Mouse (Mus musculus): ENCODE results near the gene Rhbdf1.

The Rhbdf1 gene

DNA sequence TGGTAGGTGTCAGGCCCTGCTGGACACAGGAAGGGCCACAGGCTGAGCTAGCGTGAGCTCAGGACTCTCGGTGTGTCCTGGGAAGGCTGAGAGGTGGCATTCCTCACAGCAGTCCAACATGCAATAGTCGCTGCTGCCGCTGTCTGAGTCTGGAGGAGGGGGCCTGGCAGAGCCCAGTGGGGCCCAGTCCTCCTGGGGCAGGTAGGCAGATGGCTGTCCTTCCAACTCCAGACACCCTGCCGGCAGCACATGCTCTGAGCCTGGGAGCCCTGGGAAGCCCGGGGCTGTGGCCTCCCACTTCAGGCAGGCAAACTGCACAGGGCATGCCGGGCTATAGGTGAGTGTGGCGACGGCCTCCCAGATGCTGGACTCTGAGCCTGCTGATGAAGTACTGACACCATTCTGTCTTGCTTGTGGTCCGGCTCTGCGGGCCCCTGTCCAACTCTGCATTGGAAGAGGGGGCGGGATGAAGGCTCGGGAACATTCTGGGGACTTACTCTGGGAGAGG lies 31.4 kb downstream of the Rhbdf1 start:
- no peak for DNase-seq (ENCODE audit: low spot score in 2 of 2)

DNA sequence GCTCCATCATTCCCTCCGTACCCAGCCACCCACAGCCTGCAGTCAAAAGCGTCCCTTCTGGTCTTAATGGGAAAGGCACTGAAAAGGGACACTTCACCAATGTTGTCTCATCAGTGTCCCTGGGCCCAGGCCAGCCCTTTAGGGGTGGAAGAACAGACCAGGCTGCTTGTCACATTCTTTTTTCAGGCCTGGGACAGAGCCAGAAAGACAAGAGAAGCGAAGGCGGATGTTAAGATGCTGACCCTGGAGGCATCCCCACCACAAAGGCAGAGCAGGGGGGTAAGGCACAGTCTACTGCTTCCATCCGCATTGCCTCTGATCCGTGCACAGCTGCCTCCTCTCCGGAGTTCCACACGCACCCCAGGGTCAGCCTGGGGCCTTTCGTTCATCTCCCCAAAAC lies 32.0 kb downstream of the Rhbdf1 start:
- no peak for DNase-seq (ENCODE audit: low spot score in 2 of 2)

DNA sequence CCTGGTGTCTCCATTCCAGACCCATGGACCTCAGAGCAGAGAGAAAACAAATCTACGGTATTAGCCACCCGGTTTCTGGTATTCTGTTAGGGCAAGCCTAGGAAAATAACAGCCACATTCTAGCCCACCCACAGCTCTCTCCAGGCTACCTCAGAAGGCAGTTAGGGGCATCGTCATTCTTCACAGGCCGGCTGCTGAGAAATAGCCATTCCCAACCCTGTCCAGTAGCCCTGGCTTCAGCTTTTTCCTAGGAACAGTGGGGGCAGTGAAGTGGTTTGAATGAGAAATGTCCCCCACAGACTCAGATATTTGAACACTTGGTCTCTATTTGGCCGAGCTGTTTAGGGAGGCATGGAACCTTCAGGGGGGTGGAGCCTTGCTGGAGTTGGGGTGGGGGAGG lies 32.7 kb downstream of the Rhbdf1 start:
- no peak for DNase-seq (ENCODE audit: low spot score in 2 of 2)

DNA sequence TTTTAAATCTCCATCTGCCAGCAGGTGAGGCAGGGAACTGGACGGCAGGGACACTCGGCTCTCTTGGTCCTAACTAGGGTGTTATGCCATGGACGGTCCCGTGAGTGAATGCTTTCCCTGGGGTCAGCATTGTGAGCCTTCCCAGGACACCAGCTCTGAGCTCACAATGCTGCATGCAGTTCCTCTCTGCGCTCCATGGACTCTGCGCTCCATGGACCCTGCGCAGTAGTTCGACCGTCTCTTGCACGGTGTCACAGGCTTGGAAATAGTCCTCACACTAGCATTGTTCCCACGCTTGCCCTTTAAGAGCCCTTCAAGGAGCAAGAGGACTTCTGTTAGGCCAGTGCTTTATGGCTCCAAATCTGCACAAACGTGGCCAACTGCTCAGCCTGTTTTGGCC lies 33.2 kb downstream of the Rhbdf1 start:
- no peak for DNase-seq (ENCODE audit: low spot score in 2 of 2)

DNA sequence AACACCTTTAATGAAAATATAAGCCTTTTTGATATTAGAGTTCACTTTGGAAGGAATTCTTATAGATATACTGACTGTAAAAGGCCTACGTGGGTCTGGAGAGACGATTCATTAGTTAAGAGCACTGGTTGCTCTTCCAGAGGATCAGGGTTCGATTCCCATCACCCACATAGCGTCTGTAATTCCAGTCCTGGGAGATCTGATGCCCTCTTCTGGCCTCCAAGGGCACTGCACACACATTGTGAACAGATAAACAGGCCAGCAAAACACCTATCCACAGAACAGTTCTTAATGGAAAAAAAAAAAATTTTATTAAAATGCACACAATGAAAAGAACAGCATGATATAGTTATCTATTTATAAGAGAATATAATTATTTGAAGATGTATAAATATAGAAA lies 34.8 kb downstream of the Rhbdf1 start:
- DNase-seq (ENCODE audit: low spot score in 2 of 2) = no peak

DNA sequence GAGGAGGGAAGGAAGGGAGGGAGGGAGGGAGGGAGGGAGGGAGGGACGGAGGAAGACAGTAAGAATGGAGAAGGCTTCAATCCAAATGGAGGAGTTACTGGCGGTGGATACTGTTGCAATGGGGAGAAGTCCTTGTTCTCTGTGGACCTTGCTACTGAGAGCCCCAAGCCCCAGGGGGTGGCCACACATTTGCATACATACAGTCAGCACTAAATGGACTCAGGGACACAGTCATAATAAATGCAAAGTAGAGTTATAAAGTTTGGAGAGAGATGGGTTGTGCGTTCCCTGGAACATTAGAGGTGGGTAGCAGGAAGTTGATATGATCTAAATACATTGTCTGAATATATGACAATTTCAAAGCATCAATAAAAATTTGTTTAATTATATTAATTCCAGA lies 36.1 kb downstream of the Rhbdf1 start:
- no peak for DNase-seq (ENCODE audit: low spot score in 2 of 2)

DNA sequence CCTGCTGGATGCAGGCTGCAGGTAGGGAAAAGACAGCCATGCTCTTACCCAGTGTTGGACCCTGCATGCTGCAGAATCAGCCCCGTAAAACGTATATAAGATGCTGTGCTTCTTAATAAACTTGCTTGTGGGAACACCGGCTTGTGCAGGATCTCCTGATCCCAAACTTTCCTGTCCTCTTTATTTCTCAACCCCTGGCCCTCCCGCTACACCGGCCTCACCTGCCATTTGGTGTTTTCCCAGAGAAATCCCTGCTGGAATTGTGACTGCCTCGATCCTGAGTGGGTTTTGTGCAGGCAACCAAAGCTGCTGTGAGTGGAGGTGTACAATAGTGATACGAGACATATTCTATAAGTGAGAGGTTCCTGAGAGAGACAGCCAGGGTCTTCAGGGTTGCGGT lies 37.6 kb downstream of the Rhbdf1 start:
- DNase-seq (ENCODE audit: low spot score in 2 of 2) = no peak

DNA sequence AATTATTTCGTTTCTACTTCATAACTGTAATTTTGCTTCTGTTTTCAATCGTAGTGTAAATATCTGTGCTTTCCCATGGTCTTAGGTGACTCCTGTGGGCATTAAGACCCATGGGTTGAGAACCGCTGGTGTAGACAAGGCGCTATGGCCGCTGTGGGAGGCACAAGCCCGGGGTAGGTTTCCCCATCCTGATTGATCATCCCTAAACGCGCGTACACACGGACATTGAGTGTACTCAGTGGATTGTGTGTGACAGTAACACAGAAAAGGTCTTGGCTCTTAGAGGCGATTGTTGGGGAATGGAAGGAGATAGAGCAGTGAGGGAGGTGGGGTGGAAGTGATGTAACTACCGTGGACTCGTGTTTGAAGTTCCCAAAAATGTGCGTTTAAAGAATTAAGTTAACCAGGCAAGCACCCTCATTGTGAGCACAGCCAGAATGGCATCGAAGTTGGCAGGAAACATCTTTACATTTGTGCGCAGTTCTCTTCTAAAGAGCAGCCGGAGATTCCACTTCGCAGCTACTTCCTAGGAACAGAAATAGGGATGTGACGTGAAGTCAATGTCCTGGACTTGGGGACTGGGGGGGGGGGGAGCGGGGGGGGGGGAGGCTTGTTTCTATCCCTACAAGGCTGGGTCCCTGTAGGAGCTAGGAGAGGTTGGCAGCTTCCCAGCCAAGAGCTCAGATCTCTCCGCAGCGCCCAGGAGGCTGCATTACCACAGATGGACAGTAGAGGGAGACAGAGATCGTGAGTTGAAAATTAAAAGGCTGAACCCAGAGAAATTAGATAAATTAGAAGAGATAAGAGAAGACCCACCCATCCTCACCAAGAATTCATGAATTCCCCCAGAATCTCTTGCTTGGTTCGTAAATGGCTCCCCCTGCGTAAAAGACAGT lies 39.9 kb downstream of the Rhbdf1 start:
- DNase-seq (ENCODE audit: low spot score in 2 of 2) = peak; percentile 53 to 88

DNA sequence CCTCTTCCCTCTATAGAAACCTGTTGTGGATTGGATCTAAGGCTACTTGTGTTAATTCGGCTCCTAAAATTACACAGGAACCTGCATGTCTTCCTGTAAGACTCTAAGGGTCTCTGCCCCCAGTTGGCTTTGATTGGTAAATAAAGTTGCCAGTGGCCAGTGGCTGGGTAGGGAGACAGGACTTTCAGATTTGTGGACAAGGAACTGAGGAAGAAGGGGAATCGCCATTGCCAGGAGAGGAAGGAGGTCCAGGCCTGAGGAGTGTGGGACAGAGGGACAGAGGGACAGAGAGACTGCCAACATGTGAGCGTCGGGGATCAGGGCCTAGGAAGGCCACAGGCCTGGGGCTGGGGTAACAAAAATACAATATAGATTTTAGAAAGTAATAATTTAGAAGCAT lies 40.9 kb downstream of the Rhbdf1 start:
- DNase-seq (ENCODE audit: low spot score in 2 of 2) = no peak

DNA sequence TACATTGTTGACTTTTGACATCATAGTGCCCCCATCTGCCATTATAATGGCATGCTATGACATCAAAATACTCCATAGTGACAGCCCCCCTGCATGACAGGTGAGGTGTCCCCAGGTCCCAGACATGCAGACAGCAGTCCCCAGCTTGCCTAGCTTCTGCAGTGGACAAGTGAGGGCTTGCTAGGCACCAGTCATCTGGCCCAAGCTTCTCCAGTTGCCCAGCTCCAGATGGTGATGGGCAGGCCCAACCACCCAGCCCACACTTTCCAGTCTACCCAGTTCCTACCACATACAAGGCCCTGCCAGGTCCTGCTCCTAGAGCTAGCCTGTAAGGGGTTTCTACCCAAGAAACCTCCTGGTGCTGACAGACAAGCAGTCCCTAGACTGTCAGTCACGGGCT lies 43.6 kb downstream of the Rhbdf1 start:
- DNase-seq (ENCODE audit: low spot score in 2 of 2) = no peak

DNA sequence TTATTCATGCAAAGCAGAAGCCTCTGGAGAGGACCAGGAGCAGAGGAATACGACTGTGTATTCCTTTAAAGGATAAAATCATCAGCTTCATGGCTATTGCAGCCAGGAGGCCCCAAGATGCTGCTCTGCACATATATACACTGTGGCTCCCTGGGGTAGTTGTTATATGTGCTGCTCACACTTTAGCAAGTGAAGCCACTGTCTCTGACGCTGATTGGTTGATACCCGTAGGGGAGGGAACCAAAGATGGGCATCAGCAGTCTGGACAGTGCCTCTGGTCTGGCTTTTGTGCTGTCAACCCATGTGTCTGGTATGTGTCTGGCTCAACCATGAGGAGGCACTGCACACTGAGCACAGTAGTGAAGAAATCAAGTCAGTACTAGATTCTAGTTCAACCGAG lies 55.4 kb downstream of the Rhbdf1 start:
- DNase-seq (ENCODE audit: low spot score in 2 of 2) = no peak

DNA sequence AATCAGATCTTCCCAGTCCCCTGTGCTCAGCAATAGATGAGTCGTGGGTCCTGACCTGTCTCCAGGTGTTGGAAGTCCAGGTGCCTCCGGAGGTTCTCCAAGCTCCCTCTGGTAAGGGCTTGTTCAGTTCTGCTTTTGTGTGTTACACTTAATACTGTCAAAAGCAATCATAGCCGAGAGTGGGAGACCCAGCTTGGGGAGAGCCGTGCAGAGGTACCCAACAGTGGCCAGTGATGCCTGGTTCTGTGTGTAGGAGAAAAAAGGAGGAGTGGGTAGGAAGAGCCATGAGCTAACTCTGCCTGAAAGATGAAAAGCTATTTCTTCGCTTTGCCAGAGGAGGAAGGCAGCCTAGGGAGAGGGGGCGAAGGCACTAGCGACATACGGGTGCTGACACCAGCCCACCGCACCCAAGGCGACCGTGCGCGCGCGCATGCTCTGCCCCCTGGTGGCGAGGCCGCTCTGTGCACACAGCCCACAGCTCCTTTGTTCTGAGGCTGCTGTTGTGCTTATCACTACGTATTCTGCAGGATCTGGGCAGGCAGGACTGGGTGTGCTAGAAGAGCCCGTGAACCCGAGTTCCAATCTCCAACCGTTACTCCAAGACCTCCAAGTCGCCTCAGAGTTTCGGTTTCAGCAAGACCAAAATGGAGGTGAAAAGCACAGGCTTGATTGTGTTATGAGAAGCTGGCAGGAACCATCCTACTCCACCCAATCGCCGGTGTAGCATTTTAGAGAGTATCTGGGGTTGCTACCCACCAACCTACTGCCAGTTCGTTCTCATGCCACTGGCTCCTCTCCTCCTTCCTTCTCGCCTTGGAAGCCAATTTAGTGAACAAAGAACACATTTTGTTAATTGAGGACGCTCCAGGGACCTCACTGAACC lies 59.9 kb downstream of the Rhbdf1 start:
- peak; percentile 76 to 88 for DNase-seq (ENCODE audit: low spot score in 2 of 2)

DNA sequence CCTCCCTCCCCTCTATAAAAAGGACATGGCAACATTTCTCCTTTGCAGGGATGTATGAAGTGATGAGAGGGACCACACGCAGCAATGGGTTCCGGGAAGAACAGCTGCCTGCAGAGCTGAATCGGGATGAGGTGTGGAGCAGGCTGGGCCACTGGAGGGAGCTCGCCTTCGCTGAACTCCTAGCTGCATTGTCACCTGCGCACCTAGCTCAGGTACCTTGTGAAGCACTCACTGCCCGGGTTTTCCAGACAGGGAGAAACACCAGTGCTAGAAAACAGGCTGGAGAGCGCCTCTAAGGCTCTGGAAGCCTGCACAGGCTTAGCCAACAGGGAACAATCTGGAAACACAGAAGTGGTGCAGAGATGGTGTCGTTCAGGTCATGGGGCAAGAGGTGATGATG lies 60.6 kb downstream of the Rhbdf1 start:
- peak in 1 of 2 experiments; percentile 34 for DNase-seq (ENCODE audit: low spot score in 2 of 2)

DNA sequence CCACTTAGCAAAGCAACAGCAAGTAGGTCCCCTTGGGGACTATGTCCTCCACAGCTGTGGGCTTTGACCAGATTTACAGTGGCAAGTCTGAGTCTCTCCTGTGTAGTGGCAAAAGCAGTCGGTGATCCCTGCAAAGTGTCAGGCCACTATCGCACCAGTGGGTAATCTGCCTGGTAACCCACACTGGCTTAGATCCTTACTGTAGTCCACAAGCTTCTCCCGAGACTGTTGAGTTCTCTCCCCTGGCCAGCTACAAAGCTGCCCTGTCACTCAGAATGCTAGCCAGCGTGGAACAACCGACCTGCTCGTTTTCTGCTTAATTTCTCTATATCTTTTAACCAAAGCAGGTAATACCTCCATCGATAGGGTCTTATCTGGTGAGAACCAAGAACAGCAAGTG lies 61.8 kb downstream of the Rhbdf1 start:
- DNase-seq (ENCODE audit: low spot score in 2 of 2) = no peak

Measured in frontal cortex, postnatal 14 days (tissue).